Mouse (Mus musculus) CD4-positive, CD25-positive, alpha-beta regulatory T cell, adult 4 months (primary cell): Measurements from ENCODE around the gene Gse1. TPM values are rescaled to one million over a fixed set of nuclear protein-coding genes. Genes with fewer than 3 reads are reported as not detected.

ENCODE experiments used
- ATAC-seq: one replicate; pipeline ENCODE4 v1.8.0; 2017
- polyA plus RNA-seq, 2 experiments: library from polyadenylated mRNA; unstranded; fragments of 100-300 nt; shearing (Covaris generic); gene quantifications; one replicate each; pipeline ENCODE4 v1.2.1; 2017

The Gse1 gene
- polyA plus RNA-seq, 2 experiments from 2014 or later: 2.2 to 4.2 TPM

DNA sequence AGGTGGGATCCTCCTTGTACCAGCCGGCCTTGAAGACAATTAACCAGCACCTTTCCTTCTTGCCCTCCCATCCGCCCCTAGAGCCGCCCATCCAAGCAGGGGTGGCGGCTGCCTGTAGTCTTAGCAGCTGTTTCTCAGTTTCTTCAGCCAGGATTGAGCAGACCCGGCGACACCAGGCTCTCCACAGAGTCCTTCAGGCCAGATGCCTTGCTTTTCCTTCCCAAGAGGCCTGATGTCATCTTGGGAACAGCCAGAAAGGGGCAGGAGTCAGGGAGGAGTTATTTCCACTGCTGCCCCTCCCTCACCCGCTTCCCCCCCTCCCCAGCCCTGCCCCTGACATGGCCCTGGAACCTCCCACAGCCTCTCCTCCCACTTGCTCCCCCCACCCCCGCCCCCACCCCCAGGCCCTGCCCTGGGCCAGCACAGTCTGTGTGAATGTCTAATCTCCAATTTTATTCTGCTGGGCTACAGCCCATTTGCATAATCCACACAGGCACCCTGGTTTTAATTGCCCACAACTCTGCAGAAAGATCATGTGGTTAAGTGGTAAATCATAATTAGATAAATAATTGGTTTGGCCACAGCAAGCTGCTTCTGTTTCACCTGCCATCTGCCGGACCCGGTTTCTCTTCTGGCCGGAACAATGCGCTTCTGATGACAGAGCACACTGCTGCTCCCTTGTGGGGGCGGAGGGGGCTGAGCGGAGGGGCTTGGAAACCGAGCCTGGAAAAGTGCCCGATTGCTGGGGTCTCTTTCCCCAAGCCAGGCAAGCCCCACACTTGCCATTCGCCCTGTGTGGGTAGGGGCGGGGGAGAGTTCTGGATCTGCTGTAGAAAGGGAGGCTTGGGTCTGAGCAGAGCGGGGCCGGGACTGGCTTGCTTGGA is 292.7 kb downstream of the Gse1 start:
- no peak for ATAC-seq

DNA sequence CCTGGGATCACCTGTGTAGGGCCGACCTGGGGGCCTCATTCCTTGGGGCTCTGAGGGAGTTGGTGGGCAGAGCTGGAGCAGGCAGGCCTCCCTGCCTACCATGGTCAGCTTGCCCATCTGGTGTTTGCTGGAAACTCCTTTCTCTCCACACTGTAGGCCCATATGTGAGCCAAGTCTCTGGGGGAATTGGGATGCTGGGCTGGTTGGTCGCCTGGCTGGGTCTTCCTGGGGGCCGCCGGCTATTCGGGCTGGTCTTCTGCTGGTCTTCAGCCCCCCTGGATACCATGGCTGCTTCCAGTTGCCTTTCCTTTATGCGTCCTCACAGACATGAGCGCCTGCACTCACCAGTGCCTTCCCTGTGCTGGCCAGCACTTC is 293.3 kb downstream of the Gse1 start:
- no peak for ATAC-seq

DNA sequence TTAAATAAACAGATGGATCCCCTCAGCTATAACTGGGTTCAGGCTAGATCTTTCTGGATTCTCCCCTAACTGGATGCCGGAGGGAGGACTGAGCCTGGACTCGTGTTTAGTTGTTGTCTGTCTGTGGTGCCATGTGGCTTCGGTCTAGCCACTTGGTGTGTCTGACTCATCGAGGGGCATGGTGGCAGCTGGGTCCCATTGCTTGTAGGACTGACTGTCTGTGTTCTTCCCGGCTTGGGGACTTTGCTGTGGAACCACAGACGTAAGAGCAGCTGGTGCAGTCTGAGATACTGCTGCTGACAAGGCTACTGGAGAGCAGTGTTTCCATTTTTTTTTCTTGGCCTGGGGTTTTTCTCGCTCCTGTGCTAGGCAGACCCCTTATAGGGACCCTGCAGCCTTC is 295.4 kb downstream of the Gse1 start:
- no peak for ATAC-seq

DNA sequence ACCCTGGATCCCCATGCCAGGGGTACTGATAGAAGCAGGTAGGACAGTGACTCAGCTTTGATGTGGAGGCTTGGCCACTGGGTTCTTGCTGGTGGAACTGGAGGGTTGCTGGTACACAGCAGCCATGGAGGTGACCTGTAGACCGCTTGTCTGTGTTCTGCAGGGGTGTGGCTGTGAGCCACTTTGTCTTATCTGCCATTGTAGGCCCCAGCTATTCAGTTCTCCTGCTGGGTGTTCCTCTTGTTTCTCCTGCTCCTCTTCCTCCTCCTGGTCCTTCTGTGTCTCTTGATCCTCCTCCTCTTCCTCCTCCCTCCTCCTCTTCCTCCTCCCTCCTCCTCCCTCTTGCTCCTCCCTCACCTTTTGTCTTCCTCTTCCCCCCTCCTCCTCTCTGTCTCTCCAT is 296.9 kb downstream of the Gse1 start:
- ATAC-seq: no peak

DNA sequence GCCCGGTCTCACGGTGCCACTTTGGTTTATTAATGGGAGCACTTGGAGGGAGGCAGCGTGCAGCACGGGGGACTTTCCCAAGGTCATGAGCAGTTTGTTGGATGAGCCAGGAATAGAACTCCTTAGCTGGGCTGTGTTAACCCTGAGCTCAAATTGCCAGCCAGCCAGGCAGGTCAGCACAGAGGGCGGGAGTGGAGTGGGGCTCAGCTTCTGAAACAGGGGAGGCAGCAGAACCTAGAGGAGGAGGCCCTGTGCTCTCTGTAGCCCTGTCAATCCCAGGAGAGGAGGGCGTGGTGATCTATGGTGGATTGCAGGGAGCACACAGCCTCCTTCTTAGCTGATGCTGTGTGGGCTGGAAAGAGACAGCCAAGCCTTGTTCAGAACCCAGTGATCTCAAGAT is 297.6 kb downstream of the Gse1 start:
- no peak for ATAC-seq

- no peak for ATAC-seq
These were observed 298.3 kb downstream of the Gse1 start for GRCm38 (mm10) chr8:120526577-120526976.

DNA sequence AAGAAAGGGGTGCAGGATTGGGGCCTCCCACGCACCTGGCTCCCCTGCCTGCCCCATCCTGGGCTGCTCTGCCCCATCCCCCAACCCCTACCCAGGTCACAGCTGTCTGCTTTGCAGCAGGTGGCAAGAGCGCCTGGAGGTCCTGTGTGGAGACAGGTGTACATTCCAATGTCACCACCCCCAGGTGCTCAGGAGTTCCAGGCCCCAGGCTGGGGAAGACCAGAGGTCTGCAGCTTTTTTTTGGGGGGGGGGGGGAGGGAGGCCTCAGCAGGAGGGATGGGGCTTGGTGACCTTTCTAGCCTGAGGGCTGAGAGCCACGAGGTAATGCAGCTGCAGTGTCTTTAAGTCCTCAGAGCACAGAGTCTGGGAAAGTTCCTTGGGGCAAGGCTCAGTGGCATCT is 300.1 kb downstream of the Gse1 start:
- ATAC-seq: no peak

DNA sequence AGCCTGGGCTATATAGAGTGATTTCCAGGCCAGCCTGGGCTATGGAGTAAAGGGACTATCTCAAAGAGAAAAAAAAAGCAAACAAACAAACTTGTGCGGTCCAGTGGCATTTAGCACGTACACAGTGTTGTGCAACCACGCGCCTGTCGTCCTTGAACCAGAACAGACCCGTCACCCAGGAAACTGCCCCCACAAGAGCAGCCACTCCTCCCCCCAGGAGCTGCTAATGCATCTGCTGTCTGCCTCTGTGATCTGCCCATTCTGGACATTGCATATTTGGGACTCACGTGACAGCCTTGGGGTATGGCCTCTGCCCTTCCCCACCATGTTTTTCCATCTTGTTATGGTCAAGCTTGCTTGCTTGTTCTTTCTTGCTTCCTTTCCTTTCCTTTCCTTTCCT is 301.0 kb downstream of the Gse1 start:
- no peak for ATAC-seq

DNA sequence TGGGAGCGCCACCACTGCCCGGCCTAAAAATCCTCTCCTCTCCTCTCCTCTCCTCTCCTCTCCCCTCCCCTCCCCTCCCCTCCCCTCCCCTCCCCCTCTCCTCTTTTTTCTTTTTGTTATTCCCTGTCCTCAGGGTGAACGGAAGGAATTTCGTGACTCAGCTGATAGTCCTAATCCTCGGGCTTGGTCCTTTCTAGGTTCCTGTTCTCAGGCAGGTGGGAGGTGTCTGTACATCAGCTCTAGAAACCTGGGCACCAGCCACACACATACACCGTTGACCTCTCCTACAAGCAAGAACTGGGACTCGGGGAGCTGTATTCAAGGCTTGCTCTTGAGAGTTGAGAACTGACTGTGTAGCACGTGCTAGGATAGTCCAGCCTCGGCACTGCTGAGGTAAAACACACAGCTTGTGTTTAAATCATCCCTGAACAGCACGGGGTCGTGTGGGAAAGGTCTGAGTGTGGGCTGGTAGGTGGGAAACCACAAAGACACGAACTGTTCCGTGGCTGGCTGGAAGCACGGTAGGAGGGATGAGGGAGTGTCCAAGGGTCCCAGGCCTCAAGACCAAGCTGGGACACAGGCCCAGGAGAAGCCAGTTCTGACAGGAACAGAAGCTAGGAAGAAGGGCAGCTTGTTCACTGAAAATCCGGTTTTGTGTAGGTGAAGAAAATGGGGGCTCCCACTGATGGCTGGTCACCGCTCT is 302.8 kb downstream of the Gse1 start:
- no peak for ATAC-seq

GRCm38 (mm10) chr8:120531775-120532516 is 303.7 kb downstream of the Gse1 start:
- no peak for ATAC-seq

GRCm38 (mm10) chr8:120532517-120533215 is 304.4 kb downstream of the Gse1 start:
- ATAC-seq: no peak

DNA sequence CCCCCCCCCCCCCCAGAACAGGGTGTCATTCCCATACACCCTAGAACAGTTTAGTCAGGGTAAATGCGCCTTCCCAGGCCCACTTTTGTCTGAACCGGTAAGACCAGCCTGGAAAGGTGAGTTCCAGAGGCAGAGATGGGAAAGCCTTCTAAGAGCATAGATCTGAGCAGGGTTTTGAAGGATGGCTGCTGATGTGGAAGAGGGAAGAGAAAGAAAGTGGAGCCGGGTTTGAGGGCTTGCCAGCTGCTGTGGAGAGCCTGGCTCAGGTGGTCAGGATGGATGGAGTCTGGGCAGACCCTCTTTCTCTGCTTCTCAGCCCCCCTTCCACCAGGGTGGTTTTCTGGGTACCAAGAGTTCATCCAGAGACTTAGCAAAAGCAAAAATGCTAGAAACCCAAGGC is 305.1 kb downstream of the Gse1 start:
- no peak for ATAC-seq

- no peak for ATAC-seq
These were observed 305.8 kb downstream of the Gse1 start for GRCm38 (mm10) chr8:120534080-120534479.

GRCm38 (mm10) chr8:120534504-120535368 is 306.5 kb downstream of the Gse1 start:
- ATAC-seq: peak; percentile 18

DNA sequence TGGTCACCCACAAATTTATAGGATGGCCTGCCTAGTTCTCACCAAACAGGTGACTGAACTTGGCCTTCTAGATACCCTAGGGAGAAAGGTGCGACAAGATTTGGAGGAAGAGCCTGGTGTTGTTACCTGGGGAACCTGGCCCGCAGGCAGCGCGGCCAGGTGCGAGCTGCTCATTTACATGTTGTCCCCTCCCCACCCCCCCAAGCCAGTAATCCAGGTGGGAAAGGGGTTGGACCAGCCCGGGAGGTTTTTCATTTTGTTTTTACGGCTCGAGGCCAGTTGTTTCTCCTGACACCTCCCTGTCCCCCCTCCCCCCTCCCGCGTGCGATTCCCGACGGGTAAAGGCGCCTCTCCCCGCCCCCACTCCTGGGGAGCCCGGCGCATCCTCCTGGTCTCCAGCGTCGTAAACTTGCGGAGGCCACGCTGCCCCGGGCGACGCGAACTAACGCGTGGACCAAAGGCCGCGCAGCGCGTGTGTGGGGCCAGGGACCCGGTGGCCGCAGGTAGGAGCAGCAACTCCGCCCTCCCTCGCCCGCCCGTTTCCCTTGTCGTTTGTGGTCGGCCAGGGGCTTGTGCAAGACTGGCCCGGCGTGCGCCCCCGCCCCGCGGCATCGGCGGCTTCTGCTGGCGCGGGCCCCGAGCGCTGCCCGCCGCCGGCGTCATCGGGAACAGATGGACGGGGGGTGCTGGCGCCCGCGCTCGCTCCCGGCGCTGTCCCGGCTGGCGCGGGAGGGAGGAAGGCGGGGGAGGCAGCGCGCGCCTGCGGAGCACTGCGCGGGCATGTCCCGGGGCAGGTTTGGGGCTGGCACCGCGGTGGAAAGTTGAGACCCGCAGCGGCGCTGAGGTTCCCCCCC is 307.4 kb downstream of the Gse1 start:
- no peak for ATAC-seq

DNA sequence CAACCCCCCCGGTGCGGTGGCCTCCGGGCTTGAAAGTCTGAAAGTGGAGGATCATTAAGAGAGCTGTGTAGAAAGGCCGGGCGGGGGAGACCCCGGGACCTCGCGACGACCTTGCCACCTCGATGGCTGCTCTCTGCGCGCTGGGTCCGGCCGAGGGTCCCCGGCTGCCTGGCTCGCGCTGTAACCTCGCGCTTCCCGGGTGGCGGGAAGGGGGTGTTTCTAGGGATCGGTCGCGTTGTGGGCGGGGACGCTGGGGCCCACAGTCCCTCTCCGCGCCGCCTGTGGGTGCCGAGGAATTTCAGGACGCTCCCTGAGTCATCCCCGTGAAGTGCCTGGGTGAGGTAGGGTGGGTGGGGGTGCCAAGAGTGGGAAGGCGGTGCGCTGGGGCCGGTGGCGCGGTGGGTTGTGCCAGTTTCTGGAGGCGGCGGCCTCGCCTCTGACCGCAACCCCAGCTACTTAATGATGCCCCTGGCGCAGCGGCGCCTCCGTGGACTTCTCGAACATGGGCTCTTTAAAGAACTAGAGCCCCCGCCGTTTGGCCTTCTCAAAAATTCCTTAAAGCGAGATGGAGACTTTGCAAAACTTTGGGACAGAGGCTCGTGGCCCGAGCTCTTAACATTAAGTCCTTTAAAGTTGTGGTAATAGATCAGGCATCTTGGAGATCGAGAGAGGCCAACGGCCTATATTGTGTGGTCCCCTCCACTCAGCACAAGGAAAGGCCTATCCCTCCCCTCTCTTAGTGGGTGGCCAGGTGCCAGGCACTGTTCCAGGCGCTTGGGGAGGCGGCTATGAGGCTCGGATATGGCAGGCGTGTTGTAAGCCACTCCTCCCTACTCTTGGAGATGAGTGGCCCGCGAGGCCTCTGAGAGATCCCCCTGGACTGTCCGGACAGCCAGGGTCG is 308.3 kb downstream of the Gse1 start:
- ATAC-seq: peak; percentile 22

- peak; percentile 59 for ATAC-seq
These were observed 309.1 kb downstream of the Gse1 start for GRCm38 (mm10) chr8:120537207-120537817.

DNA sequence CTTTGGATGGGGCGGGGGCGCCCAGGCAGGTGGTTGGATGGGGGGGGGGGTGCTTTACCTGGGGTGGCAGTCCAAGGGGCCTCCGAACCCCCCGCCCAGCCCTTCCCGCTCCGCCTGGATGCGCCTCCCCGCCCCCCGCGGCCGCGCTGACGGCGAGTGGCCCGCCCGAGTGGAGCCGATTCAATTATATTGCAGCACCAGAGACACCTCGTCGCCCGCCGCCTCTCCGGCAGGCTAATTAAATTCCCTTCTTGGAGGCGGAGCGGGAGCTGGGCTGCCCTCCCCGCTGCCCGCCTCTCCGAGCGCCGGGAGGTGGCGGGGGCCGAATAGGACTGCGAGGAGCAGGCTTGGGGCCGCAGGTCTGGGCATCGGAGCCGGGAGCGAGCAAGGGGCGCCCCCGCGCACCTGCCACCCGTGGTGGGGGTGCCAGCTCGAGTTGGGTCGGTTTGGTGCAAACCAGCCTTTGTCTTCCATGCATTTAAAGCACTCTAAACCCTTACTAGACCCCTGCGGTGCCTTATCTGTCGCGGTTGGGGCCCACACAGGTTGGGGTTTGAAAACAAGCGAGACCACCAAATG is 309.7 kb downstream of the Gse1 start:
- ATAC-seq: no peak
